Mouse (Mus musculus): Measurements from ENCODE around the gene Lmntd2. TPM values are rescaled to one million over a fixed set of nuclear protein-coding genes. Genes with fewer than 3 reads are reported as not detected.
"Not testable (repeated sequence)": the region's sequence is repeated elsewhere in the genome, so short reads cannot be mapped to it uniquely, and the experiment has no call there.

Gene Lmntd2
- total RNA-seq (2021), result not detected
- long read RNA-seq, experiment 1, result 0 reads
- long read RNA-seq, experiment 2, result 0 reads

DNA sequence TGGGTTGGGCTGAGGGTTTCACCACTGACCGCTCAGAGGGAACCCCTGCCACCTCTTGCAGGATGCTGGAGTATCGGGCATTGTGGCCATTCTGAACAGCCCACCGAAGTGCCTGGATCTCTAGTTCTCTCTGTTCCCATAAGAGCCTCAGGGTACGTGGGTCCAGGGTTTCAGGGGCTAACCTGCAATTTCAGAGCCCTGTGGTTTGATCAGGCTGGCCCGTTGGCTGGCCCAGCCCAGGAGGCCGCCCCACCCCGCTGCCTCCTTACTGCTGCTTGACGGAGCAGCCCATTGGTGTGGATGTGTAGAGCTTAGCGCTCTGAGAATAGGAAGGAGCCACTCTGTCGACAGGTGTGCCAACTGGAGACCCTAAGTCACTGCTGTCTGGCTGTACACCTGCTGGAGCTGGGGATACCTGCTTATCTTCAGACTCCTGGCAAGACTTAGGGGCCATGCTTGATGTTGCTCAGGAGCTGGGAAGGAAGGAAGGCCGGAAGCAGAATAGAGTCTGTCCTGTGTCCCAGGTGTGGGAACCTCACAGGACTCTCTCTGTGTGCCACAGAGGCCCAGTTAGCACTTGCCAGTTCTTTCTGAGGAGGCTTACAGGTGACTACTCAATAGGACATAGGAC is at the start of gene Lmntd2:
TSS of gene Lmntd2 (minus strand) at position 476 of the 631 bp plus-strand sequence.
- no peak for DNase-seq (ENCODE audit: low spot score in 2 of 2)

DNA sequence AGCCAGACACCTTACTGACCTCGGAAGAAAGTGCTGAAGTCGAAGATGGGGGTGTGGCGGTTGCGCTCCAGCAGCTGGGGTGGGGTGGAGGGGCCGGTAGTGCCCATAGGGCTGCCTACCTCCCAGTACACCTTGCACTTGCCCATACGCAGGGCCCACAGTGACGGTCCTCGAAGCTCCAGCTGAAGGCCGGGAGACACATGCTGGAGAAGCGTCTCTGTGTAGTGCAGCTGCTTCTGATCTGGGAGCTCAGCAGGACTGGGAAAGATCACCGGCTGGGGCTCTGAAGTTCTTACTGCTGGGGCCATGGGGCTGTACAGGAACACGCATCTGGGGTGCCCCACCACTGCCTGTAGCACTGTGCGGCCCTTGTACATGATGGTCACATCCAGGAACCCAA is 49.8 kb upstream of the Lmntd2 start:
- DNase-seq (ENCODE audit: low spot score in 2 of 2), result no peak

DNA sequence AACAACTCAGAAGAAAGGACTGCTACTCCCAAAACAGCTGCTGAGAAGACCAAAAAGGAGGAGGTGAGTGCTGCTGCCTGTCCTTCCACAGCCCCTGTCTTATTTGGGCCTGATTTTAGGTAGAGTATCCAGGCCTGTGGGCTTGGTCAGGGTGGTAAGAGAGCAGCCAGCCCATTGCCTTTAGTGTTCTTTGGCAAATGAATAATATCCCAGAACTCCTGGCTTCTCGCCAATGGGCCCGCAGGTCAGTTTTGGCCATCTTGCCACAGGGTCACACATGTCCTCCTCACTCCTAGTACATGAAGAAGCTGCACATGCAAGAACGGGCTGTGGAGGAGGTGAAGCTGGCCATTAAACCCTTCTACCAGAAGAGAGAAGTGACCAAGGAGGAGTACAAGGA is 47.6 kb upstream of the Lmntd2 start:
- no peak for DNase-seq (ENCODE audit: low spot score in 2 of 2)

DNA sequence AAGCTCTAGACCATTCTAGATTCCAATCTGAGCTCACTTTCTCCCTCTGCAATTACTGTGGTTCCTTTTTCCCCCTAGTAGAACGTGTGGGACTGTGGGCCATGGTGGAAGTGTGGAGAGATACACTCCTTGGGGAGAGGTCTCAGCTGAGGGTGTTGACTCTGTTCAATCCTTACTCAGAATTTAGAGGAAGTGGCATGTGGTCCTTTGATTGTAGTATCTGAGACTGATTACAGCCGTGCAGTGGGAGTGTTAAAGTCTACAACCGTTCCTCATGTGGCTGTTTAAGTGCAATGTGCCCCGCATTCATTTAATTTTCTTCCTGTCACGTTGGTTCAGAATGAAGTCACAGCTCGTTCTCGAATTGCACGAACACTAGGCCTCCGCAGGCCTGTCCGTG is 42.3 kb upstream of the Lmntd2 start:
- no peak for DNase-seq (ENCODE audit: low spot score in 2 of 2)

DNA sequence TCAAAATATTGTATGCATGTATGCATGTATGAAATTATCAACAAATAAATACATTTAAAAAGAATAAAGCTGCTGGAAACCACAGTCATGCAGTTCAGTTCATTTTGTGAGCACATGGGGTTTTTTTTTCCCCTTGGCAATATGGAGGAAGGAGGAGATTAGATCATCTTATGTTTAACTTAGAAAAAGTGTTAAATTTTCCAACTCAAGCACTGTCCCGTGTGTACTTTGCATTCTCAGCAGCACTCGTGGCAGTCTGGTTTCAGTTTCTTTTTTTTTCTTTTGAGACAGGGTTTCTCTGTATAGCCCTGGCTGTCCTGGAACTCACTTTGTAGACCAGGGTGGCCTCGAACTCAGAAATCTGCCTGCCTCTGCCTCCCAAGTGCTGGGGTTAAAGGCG is 36.6 kb upstream of the Lmntd2 start:
- not testable (repeated sequence) for DNase-seq (ENCODE audit: low spot score in 2 of 2)

DNA sequence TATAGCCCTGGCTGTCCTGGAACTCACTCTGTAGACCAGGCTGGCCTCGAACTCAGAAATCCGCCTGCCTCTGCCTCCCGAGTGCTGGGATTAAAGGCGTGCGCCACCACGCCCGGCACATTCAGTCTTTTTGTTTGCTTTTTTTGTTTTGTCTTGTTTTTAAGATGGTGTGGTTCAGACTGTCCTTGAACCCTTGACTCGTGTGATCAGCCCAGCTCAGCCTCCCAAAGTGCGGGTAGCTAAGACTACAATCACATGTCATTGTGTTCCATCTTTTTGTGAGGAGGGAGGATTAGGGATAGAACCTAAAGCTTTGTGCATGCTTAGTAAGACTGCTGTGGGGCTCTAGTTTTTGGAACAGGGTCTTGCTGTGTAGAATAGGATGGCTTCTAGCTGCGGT is 17.7 kb upstream of the Lmntd2 start:
- no peak for DNase-seq (ENCODE audit: low spot score in 2 of 2)

DNA sequence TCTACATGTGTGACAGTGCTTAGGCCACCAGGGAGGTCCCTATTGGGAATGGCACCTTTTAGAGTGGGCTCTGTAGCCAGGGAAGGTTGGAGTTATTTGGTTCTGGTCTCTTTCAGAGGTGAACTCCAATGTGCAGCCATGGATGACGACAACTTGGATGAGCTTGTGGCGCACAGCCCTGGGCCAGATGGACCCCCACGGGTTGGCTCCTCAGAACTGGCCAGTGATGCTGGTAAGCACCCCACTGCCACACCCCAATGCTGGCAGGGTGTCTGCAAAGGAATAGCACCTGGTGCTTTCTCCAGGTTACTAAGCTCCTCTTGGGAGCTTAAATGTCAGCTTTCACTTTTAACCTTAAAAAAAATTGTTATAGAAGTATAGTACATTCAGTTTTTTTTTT is 17.2 kb upstream of the Lmntd2 start:
- DNase-seq (ENCODE audit: low spot score in 2 of 2), result no peak

DNA sequence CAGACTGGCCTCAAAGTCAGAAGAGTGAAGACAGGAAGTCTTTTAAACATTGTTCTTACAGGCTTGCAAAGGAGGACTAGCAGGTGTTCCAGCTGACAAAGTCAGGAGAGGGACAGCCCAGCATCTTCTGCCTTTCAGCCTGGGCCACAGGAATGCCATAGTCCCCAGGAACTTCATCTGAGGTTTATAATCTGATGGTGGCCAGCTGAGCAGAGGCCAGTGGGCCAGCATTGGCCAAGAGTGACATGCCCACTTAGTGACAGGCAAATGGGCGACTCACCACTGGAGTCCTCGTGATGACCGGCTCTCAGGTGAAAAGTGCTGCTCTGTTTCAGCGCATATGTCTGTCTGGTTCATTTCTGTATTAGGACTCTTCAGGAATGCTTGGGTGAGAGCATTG is 16.7 kb upstream of the Lmntd2 start:
- no peak for DNase-seq (ENCODE audit: low spot score in 2 of 2)

- no peak for DNase-seq (ENCODE audit: low spot score in 2 of 2)
These were observed 15.8 kb upstream of the Lmntd2 start for GRCm38 (mm10) chr7:141229702-141230101.

GRCm38 (mm10) chr7:141228279-141229067 is 14.6 kb upstream of the Lmntd2 start, which contains the start of gene Phrf1:
Gene Phrf1 (plus strand): TSS chr7:141228784.
- DNase-seq (ENCODE audit: low spot score in 2 of 2), result peak; percentile 92 to 97

- no peak for DNase-seq (ENCODE audit: low spot score in 2 of 2)
These were observed 13.9 kb upstream of the Lmntd2 start for GRCm38 (mm10) chr7:141227796-141228195.

GRCm38 (mm10) chr7:141226535-141226934 is 12.7 kb upstream of the Lmntd2 start:
- no peak for DNase-seq (ENCODE audit: low spot score in 2 of 2)

GRCm38 (mm10) chr7:141222696-141223215 is 8.9 kb upstream of the Lmntd2 start:
- no peak for DNase-seq (ENCODE audit: low spot score in 2 of 2)

DNA sequence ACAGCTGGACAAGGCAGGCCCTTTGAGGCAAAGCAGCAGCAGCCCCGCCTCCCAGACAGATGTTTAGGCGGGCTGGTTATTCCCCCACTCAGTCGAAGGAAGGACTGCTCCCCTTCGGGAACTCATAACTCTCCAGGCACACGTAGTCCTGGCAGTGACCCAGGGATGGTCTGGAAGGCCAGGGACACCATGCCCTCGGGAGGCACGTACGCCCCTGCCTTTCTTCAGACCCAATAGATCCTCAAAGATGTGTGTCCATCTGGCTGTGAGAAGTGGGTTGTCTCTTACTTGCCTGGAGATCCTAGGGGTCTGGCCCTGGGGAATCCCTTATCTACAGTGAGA is 8.2 kb upstream of the Lmntd2 start:
- no peak for DNase-seq (ENCODE audit: low spot score in 2 of 2)

GRCm38 (mm10) chr7:141221249-141222125 is 7.6 kb upstream of the Lmntd2 start:
- peak; percentile 90 to 94 for DNase-seq (ENCODE audit: low spot score in 2 of 2)

- no peak for DNase-seq (ENCODE audit: low spot score in 2 of 2)
These were observed 6.5 kb upstream of the Lmntd2 start for GRCm38 (mm10) chr7:141220377-141220776.

DNA sequence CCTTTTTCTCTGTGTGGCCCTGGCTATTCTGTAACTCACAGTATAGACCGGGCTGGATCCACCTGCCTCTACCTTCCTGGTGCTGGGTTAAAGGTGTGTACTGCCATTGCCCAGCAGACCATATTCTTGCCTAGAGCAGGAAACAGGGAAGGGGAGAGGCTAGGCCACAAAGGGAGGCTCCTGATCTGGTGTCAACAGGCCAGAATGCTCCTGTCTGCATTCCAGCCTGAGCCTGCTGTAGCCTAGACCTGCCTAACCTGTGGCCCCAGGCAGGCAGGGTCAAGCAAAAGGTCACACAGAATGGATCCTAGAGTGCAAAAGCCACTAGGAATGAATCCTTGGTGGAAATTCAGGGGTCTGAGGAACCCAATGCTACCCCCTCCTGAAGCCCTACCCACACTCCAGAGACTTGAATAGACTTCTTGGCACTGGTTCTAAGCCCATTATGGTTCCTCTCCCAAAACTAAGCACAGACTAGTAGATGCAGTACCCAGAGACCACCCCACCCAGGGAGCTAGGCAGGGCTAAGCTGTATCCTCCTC is 5.7 kb upstream of the Lmntd2 start:
- no peak for DNase-seq (ENCODE audit: low spot score in 2 of 2)

DNA sequence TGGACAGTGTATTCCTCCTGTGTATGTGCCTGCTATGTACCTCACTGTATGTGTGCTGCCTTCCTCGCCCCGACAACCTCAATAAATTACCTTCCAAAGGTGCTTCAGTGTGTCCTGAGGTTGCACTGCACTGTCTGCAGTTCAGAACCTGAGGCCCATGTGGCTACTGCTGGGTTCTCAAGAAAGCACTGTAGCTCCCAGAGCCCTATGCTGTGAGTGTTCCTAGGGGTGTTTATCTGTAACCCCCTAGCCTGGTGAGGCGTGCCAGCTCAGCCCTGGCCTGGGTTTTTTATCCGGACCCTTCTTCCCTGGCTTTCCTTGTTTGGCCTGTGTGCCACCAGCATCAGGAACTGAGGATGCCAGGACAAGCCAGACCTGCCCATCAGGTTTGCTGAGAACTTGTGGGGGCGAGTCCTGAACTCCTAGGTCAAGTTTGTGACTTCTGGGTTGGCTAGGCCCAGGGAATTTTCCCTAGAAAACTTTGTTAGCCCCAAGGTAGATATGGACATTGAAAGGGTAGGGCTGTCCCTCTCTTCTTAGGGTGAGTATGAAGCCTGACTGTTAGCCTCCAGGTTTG is 4.8 kb upstream of the Lmntd2 start:
- DNase-seq (ENCODE audit: low spot score in 2 of 2), result no peak

DNA sequence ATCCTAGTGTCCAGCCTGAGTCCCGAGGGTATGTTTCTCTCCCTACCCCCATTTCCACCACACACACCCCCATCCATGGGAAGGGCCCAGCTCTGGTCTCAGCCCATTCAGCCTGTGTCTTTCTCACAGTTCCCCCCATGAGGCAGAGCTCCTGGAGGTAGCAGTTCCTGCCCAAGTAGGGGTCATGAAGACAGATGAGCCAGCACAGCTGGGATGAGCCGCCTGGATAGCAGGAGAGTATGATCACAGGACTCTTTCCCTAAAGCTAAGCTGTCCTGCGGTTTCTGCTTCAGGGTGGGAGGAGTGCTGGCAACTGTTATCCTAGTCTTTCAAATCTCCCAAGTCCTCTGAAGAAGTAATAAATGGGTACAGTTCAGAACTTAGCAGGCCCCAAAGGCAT is 4.3 kb upstream of the Lmntd2 start:
- DNase-seq (ENCODE audit: low spot score in 2 of 2), result no peak

DNA sequence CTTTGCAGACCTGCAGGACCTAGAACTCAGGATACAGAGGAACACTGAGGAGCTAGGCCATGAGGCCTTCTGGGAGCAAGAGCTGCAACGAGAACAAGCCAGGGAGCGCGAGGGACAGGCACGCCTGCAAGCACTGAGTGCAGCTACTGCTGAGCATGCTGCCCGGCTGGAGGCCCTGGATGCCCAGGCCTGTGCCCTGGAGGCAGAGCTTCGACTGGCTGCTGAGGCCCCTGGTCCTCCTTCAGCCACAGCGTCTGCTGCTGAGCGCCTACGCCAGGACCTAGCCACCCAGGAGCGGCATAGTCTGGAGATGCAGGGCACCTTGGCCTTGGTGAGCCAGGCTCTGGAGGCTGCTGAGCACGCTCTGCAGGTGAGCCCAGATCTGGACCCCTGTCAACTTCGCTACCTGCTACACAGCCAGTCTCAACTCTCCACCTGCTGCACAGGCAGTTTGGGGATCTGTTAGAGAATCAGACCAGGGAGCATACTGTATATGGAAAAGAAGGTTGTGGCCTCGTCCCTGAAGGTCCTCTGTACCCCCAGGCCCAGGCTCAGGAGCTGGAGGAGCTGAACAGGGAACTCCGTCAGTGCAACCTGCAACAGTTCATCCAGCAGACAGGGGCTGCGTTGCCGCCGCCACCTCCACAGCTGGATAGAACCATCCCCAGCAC is 3.6 kb upstream of the Lmntd2 start:
- no peak for DNase-seq (ENCODE audit: low spot score in 2 of 2)
